Mouse (Mus musculus) liver, adult 10 weeks (tissue): ENCODE measurements around the gene Gm10772. TPM values are rescaled to one million over a fixed set of nuclear protein-coding genes. Genes with fewer than 3 reads are reported as not detected.

Experiments
- polyA plus RNA-seq: library from polyadenylated mRNA; stranded (reverse); fragments of 350-450 nt; fragmentation: Illumina TruSeq; extraction: RNeasy Lipid Tissue Mini Kit (QIAGEN cat#74804); gene quantifications from one replicate; pipeline ENCODE4 v1.2.3, GENCODE M21; 2014; ENCODE audit warnings: low read depth, low replicate concordance

Gene Gm10772
- not detected for polyA plus RNA-seq

DNA sequence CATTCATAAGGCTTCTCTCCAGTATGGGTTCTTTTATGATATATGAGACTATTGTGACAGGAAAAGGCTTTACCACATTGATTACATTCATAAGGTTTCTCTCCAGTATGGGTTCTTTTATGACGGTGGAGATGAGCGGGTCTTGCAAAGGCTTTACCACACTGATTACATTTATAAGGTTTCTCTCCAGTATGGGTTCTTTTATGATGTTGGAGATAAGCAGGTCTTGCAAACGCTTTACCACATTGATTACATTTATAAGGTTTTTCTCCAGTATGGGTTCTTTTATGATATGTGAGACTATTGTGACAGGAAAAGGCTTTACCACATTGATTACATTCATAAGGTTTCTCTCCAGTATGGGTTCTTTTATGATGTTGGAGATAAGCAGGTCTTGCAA is at the start of gene Gm10772:
Gm10772 (minus strand) TSS at position 101 of the 400 bp plus-strand sequence.

Other genes starting within 250 kb of the Gm10772 start
- not detected for gene Gm10324, start 108.0 kb downstream of the Gm10772 start, polyA plus RNA-seq
- not detected for gene 2410141K09Rik, start 213.5 kb upstream of the Gm10772 start, polyA plus RNA-seq